Mouse (Mus musculus): ENCODE results near the gene Pih1d1. TPM values are rescaled to one million over a fixed set of nuclear protein-coding genes. Genes with fewer than 3 reads are reported as not detected.

Gene Pih1d1
- polyA plus RNA-seq, 1 experiment from 2014 or later: 107 TPM

- Histone ChIP-seq H3K9ac (no peak overlapping the region), H3K9me3 (replicated peaks) (no peaks in the 10 kb centered on the region), H3K36me3 (peaks cover 22% of the 10 kb centered on the region), H3K27me3 (0 out of 2 replicates have a peak, but pooled peaks cover 4% of the 10 kb centered on the region), H3K4me3 (replicated peaks) (no peak overlapping the region), H3K4me2 (no peak overlapping the region), H3K4me1 (peaks cover 16% of the 10 kb centered on the region), H3K27ac (no peak overlapping the region)
- no peak for ATAC-seq (replicated peaks; ENCODE audit: low FRiP score)
- WGBS: 82% methylated on average over 1 of the region's 1 CpGs
Observed at GRCm38 (mm10) chr7:45138403-45138802, 15.7 kb upstream of the Pih1d1 start.

GRCm38 (mm10) chr7:45139904-45140723, 14.0 kb upstream of the Pih1d1 start:
- H3K4me3 ChIP-seq (replicated peaks): no peak overlapping the region
- H3K27me3 ChIP-seq: 0 out of 2 replicates have a peak, but pooled peaks cover 4% of the 10 kb centered on the region
- H3K36me3 ChIP-seq: peaks cover 39% of the 10 kb centered on the region
- no peak overlapping the region for H3K27ac ChIP-seq
- no peak overlapping the region for H3K4me2 ChIP-seq
- H3K9me3 ChIP-seq (replicated peaks): no peaks in the 10 kb centered on the region
- H3K4me1 ChIP-seq: peaks cover 10% of the 10 kb centered on the region
- ATAC-seq (replicated peaks; ENCODE audit: low FRiP score): no peak
- 71% methylated on average over 8 of the region's 8 CpGs for WGBS
- H3K9ac ChIP-seq: no peak overlapping the region

- H3K4me2 ChIP-seq: no peak overlapping the region
- H3K4me1 ChIP-seq: 0 out of 2 replicates have a peak, but pooled peaks cover 2% of the 10 kb centered on the region
- no peak overlapping the region for H3K27ac ChIP-seq
- WGBS: 89% methylated on average over 3 of the region's 3 CpGs
- peaks cover 51% of the 10 kb centered on the region for H3K36me3 ChIP-seq
- H3K9me3 ChIP-seq (replicated peaks): no peaks in the 10 kb centered on the region
- no peak for ATAC-seq (replicated peaks; ENCODE audit: low FRiP score)
- no peak overlapping the region for H3K4me3 ChIP-seq (replicated peaks)
- 0 out of 2 replicates have a peak, but pooled peaks cover 4% of the 10 kb centered on the region for H3K27me3 ChIP-seq
- H3K9ac ChIP-seq: no peak overlapping the region
Observed at GRCm38 (mm10) chr7:45141319-45141718, 12.8 kb upstream of the Pih1d1 start.

- 87% methylated on average over 5 of the region's 5 CpGs for WGBS
- no peak for ATAC-seq (replicated peaks; ENCODE audit: low FRiP score)
- Histone ChIP-seq H3K27ac (no peak overlapping the region), H3K4me1 (no peaks in the 10 kb centered on the region), H3K4me2 (no peak overlapping the region), H3K27me3 (0 out of 2 replicates have a peak, but pooled peaks cover 4% of the 10 kb centered on the region), H3K36me3 (peaks cover 56% of the 10 kb centered on the region), H3K9ac (no peak overlapping the region), H3K4me3 (replicated peaks) (no peak overlapping the region), H3K9me3 (replicated peaks) (no peaks in the 10 kb centered on the region)
Observed at GRCm38 (mm10) chr7:45141914-45142313, 12.2 kb upstream of the Pih1d1 start.

- Histone ChIP-seq H3K4me3 (replicated peaks) (no peak overlapping the region), H3K4me1 (peaks cover 19% of the 10 kb centered on the region), H3K27ac (no peak overlapping the region), H3K9me3 (replicated peaks) (no peaks in the 10 kb centered on the region), H3K4me2 (no peak overlapping the region), H3K36me3 (peaks cover 69% of the 10 kb centered on the region), H3K9ac (no peak overlapping the region), H3K27me3 (no peaks in the 10 kb centered on the region)
- no peak for ATAC-seq (replicated peaks; ENCODE audit: low FRiP score)
- 86% methylated on average over 13 of the region's 13 CpGs for WGBS
Observed at GRCm38 (mm10) chr7:45144368-45145174, 9.5 kb upstream of the Pih1d1 start.

- H3K27ac ChIP-seq: no peak overlapping the region
- WGBS: 95% methylated on average over 8 of the region's 8 CpGs
- no peak for ATAC-seq (replicated peaks; ENCODE audit: low FRiP score)
- peaks cover 28% of the 10 kb centered on the region for H3K4me1 ChIP-seq
- no peak overlapping the region for H3K9ac ChIP-seq
- no peaks in the 10 kb centered on the region for H3K9me3 ChIP-seq (replicated peaks)
- H3K36me3 ChIP-seq: peaks cover 69% of the 10 kb centered on the region
- H3K4me2 ChIP-seq: no peak overlapping the region
- H3K4me3 ChIP-seq (replicated peaks): no peak overlapping the region
- H3K27me3 ChIP-seq: no peaks in the 10 kb centered on the region
Observed at GRCm38 (mm10) chr7:45145460-45145859, 8.6 kb upstream of the Pih1d1 start.

GRCm38 (mm10) chr7:45147267-45147666, 6.8 kb upstream of the Pih1d1 start:
- Histone ChIP-seq H3K9me3 (replicated peaks) (no peaks in the 10 kb centered on the region), H3K4me2 (peak overlapping the region; percentile 24; the same call in 1 of the 2 replicates), H3K27me3 (no peaks in the 10 kb centered on the region), H3K4me3 (replicated peaks) (no peak overlapping the region), H3K36me3 (peaks cover 58% of the 10 kb centered on the region), H3K9ac (no peak overlapping the region), H3K27ac (peak overlapping the region; percentile 54; the same call in 1 of the 2 replicates), H3K4me1 (peaks cover 45% of the 10 kb centered on the region)
- WGBS: 90% methylated on average over 11 of the region's 11 CpGs
- no peak for ATAC-seq (replicated peaks; ENCODE audit: low FRiP score)

GRCm38 (mm10) chr7:45147899-45148298, 6.2 kb upstream of the Pih1d1 start:
- peak overlapping the region; percentile 54; the same call in 1 of the 2 replicates for H3K27ac ChIP-seq
- peak; percentile 50 for ATAC-seq (replicated peaks; ENCODE audit: low FRiP score)

GRCm38 (mm10) chr7:45148534-45149098, 5.5 kb upstream of the Pih1d1 start:
- no peak for ATAC-seq (replicated peaks; ENCODE audit: low FRiP score)
- H3K27me3 ChIP-seq: no peaks in the 10 kb centered on the region
- no peaks in the 10 kb centered on the region for H3K9me3 ChIP-seq (replicated peaks)
- WGBS: 62% methylated on average over 4 of the region's 4 CpGs
- H3K9ac ChIP-seq: no peak overlapping the region
- H3K36me3 ChIP-seq: peaks cover 45% of the 10 kb centered on the region
- peaks cover 49% of the 10 kb centered on the region for H3K4me1 ChIP-seq
- H3K27ac ChIP-seq: peak overlapping the region; percentile 79
- H3K4me2 ChIP-seq: no peak overlapping the region
- no peak overlapping the region for H3K4me3 ChIP-seq (replicated peaks)

More at GRCm38 (mm10) chr7:45147899-45148298, 6.2 kb upstream of the Pih1d1 start:
- peaks cover 52% of the 10 kb centered on the region for H3K36me3 ChIP-seq
- H3K9ac ChIP-seq: no peak overlapping the region
- H3K27me3 ChIP-seq: no peaks in the 10 kb centered on the region
- H3K9me3 ChIP-seq (replicated peaks): no peaks in the 10 kb centered on the region
- no peak overlapping the region for H3K4me3 ChIP-seq (replicated peaks)
- 0 out of 2 replicates have a peak overlapping the region, but pooled peaks have one; percentile 24 for H3K4me2 ChIP-seq
- WGBS: 68% methylated on average over 11 of the region's 11 CpGs
- peaks cover 45% of the 10 kb centered on the region for H3K4me1 ChIP-seq

GRCm38 (mm10) chr7:45149545-45149944, 4.6 kb upstream of the Pih1d1 start:
- WGBS: 58% methylated on average over 6 of the region's 6 CpGs

GRCm38 (mm10) chr7:45150321-45150720, 3.8 kb upstream of the Pih1d1 start:
- Histone ChIP-seq H3K9me3 (replicated peaks) (no peaks in the 10 kb centered on the region), H3K4me1 (peaks cover 57% of the 10 kb centered on the region), H3K4me2 (no peak overlapping the region; the same call in 1 of the 2 replicates), H3K4me3 (replicated peaks) (no peak overlapping the region), H3K27me3 (no peaks in the 10 kb centered on the region), H3K9ac (no peak overlapping the region), H3K36me3 (peaks cover 28% of the 10 kb centered on the region), H3K27ac (peak overlapping the region; percentile 80)
- no peak for ATAC-seq (replicated peaks; ENCODE audit: low FRiP score)
- 38% methylated on average over 4 of the region's 4 CpGs for WGBS

More at GRCm38 (mm10) chr7:45149545-45149944, 4.6 kb upstream of the Pih1d1 start:
- Histone ChIP-seq H3K27me3 (no peaks in the 10 kb centered on the region), H3K4me1 (peaks cover 50% of the 10 kb centered on the region), H3K9ac (no peak overlapping the region), H3K36me3 (peaks cover 35% of the 10 kb centered on the region), H3K4me2 (no peak overlapping the region), H3K4me3 (replicated peaks) (no peak overlapping the region), H3K27ac (peak overlapping the region; percentile 79), H3K9me3 (replicated peaks) (no peaks in the 10 kb centered on the region)
- ATAC-seq (replicated peaks; ENCODE audit: low FRiP score): no peak

All from kidney, embryonic 15.5 days (tissue).